Mouse (Mus musculus) cerebellum, adult 9-10 months (tissue): ENCODE measurements around the gene Axin2.
A peak's percentile ranks its signal among the peaks of the same experiment; 100 is the strongest.
"Not testable (repeated sequence)": the region's sequence is repeated elsewhere in the genome, so short reads cannot be mapped to it uniquely, and the experiment has no call there.

Experiments used
- DNase-seq: peaks from one replicate; pipeline ENCODE4 v3.0.0; 2022

The Axin2 gene

DNA sequence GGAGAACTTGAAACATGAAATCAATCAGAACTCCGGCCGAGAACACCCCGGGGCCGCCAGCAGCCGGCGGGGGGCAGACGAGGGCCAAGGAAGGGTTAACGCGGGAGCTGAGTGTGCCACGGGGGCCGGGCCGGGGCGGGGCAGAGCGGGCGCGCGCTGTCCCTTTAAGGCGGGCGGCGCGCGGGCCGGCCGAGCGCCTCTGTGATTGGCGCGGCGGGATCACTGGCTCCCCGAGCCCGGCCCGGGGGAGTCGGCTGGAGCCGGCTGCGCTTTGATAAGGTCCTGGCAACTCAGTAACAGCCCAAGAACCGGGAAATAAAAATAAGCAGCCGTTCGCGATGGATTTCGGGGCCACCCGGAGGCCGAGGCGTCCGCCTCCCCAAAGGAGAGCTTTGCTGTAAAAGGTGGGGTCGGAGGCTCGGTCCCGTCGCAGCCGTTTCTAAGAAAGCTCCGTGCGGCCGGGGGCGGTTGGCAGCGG, at the start of gene Axin2:
Gene Axin2 (plus strand): TSS at position 192 of the 478 bp plus-strand sequence.
- peak; percentile 86 for DNase-seq

DNA sequence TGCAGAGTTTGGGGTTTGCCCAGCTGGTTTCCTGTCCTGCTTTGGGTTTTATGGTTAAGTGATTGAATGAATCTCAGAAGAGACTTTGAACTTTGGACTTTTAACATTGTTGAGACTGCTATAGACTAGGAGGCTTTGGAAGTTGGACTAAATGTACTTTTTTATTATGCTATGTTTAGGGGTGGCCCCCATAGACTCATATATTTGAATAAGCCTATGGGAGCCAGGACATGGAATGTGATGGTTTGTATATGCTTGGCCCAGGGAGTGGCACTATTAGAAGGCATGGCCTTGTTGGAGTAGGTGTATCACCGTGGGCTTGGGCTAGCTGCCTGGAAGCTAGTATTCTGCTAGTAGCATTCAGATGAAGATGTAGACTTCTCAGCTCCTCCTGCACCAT, 48.9 kb upstream of the Axin2 start:
- DNase-seq: not testable (repeated sequence)

GRCm38 (mm10) chr11:108871748-108872147, 48.4 kb upstream of the Axin2 start:
- no peak for DNase-seq

- DNase-seq: no peak
Measured at GRCm38 (mm10) chr11:108876633-108877205, 43.4 kb upstream of the Axin2 start.

DNA sequence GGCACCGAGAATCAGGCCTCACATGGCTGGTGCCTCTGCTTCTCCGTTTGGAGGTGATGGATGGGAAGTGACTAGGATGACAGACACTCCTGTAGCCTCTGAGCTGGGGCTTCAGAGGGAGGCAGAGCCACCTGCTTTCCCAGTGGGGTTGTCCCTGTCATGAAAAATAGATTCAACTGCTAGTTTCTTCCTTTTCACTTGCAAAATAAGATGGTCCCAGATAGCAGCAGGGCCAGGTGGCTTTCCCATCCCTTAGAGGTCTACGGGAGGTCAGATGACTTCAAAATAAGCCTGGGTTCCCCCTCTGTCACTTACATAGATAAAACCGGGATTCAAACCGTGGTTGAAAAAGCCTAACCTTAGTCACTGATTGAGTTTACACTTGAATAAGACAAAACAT, 42.6 kb upstream of the Axin2 start:
- no peak for DNase-seq

DNA sequence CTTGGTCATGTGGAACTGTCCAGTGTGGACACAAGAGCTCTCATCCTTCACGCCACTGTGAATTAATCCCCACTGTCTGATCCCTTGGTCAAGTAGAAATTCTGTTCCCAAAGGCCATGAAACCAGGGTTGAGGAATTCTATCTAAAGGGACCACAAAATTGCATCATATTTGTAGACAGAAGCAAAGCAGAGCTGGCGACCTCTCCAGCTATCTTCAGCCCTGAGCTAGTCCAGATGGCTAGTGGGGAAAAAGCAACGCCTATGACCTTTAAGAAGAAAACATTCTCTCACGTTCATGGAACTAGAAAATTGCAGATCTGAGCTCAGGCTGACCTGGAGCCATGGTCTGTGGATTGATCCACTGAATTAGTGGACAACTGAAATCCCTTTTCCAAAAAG, 39.6 kb upstream of the Axin2 start:
- no peak for DNase-seq

DNA sequence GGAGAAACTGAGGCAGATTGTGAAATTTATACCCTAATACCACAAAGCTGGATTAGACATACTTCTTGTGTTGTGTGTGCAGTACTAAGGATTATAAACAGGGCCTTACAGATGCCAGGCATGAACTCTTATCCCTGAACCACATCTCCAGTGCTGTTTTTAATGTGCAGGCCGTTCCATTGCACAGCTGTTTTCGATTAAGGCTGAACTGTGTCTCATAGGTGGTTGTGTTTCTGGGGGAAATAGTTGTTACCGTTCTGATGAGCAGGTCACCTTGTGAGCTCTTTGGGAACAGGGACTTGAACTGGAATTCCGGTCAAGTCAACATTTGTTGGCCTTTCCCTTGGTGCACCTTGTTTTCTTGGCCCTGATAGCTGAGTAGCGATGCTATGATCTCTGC, 38.5 kb upstream of the Axin2 start:
- no peak for DNase-seq

- DNase-seq: no peak
Measured at GRCm38 (mm10) chr11:108885276-108885896, 34.8 kb upstream of the Axin2 start.

GRCm38 (mm10) chr11:108886060-108886459, 34.1 kb upstream of the Axin2 start:
- DNase-seq: no peak

- DNase-seq: no peak
Measured at GRCm38 (mm10) chr11:108889121-108889520, 31.0 kb upstream of the Axin2 start.

- no peak for DNase-seq
Measured at GRCm38 (mm10) chr11:108890544-108890943, 29.6 kb upstream of the Axin2 start.

GRCm38 (mm10) chr11:108891111-108891870, 28.9 kb upstream of the Axin2 start:
- DNase-seq: no peak

- DNase-seq: no peak
Measured at GRCm38 (mm10) chr11:108891871-108892380, 28.2 kb upstream of the Axin2 start.

DNA sequence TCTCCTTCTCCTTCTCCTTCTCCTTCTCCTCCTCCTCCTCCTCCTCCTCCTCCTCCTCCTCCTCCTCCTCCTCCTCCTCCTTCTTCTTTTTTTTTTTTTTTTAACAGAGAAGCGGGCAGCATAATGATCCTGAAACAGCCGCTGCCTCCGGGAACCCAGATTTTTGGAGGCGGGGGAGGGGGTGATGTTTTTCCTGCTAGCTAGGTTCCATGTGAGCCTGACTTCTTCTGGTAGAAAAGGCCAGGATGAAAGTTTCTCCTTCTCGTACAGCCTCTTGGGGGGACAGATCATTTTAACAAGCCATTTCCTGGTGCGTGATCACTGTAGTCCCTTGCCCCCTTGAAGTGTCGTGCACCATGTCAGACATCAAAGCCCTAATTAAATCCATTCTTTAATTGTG, 27.7 kb upstream of the Axin2 start:
- DNase-seq: no peak

- no peak for DNase-seq
Measured at GRCm38 (mm10) chr11:108893232-108893790, 26.8 kb upstream of the Axin2 start.

GRCm38 (mm10) chr11:108893855-108894510, 26.2 kb upstream of the Axin2 start:
- DNase-seq: no peak

GRCm38 (mm10) chr11:108897034-108897433, 23.1 kb upstream of the Axin2 start:
- peak; percentile 89 for DNase-seq

DNA sequence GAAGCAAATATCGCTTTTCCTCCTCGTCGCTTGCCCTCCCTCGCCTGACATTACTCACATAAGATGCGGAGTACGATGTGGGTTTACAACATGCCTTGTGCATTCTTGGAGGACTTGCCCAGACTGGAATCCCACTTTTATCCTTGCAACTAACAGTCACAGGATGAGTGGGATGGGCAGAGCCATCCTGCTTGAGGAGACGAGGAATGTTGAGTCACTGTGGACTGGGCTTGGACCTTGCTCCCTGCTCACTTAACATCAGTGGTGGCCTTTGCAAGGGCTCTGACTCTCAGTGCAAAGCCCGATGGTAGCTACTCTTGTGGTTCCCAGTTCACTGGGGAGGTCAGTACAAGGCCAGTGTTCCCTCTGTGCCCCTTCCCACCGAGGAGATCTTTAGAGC, 22.1 kb upstream of the Axin2 start:
- no peak for DNase-seq

GRCm38 (mm10) chr11:108898483-108898882, 21.7 kb upstream of the Axin2 start:
- no peak for DNase-seq

GRCm38 (mm10) chr11:108900718-108901488, 19.2 kb upstream of the Axin2 start:
- no peak for DNase-seq

- DNase-seq: no peak
Measured at GRCm38 (mm10) chr11:108901670-108902069, 18.5 kb upstream of the Axin2 start.

GRCm38 (mm10) chr11:108902303-108902702, 17.8 kb upstream of the Axin2 start:
- no peak for DNase-seq
